Mouse (Mus musculus) heart, postnatal 0 days (tissue): ENCODE measurements around the gene Mbnl2.

Source experiments
- CTCF ChIP-seq: IDR thresholded peaks from 2 replicates; pipeline ENCODE4 v1.5.1; 2016; ENCODE audit warnings: antibody characterized with exemption, control low read depth, low read depth
- EP300 ChIP-seq: IDR thresholded peaks from 2 replicates; pipeline ENCODE4 v1.6.1; 2016; ENCODE audit warnings: antibody characterized with exemption, low read depth

DNA sequence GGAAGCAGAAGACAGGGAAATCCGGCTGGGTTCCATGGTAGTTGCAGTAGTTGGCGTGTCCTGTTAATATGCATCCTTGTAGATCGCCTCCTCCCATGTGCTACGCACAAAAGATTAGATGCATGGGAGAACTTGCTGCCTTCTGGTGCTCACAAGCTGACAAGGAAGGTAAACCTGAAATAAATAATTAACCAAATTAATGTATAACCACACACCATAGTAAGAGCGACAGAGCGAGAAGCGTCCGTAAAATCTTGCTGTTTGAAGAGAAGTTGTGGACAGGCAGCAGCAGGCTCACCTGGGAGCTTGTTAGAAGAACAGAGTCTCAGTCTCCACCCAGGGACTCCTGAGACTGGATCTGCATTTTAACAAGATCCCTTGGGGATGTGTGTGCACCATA, 4.4 kb upstream of the Mbnl2 start:
- TF ChIP-seq EP300, result no peak
- TF ChIP-seq CTCF, result no peak
